ENCODE assay signal across 9 mouse cellular contexts in the genomic region with DNA sequence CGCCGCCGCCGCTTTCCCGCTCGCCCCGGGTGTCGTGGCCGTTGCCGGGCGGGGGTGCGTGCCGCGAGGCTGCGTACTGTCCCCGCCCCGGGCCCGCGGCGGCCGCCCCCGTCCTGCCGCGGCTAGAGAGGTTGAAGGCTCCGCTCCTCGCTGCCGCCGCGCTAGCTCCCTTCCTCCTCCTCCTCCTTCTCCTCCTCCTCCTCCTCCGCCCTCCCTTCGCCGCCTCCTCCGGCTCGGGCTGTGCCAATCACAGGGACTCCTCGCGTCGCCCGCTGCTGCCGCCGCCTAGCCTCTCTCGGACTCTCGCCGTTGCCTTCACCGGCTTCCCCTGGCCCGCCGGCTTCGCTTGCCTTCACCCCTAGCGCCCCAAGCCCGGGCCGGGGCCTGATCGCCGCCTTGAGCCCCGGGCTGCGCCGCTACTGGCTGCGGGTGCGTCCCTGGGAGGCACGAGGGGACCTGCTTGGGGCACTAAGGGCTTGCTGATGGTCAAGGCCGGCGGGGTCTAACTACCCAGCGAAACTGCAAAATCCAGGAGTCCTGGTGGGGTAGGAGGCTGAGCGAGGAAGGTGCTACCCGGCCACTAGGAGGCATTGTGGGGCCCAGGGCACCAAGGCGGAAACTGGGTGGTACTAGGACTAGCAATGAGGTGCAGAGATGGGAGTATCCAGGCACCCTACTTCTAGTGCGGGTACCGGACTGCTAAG. TPM values are rescaled to one million over a fixed set of nuclear protein-coding genes. Genes with fewer than 3 reads are reported as not detected.
DNase-seq lines count a peak whose midpoint lies in the region; ATAC-seq and TF ChIP-seq lines count a peak whose summit lies in the region.
"Had no signal": no experiment of that assay in that cellular context is flagged by ENCODE, and none has a peak within 500 bp of the region (broad histone marks: within the 10 kb centered on the region; RNA-seq: fewer than 3 reads in every experiment).

Gene Slco3a1 (minus strand): TSS at position 173 of the 704 bp plus-strand sequence.

- TF ChIP-seq CTCF in C2C12 (IDR thresholded peaks at IDR 0.05; ENCODE audit: control insufficient read depth, insufficient read depth, insufficient read length) = peak; percentile 87
- TF ChIP-seq CTCF in liver, embryonic 14.5 days (IDR thresholded peaks at IDR 0.05; ENCODE audit: low read depth) = peak; percentile 54

- no peaks in the 10 kb centered on the region for H3K4me1 ChIP-seq in brown adipose tissue, adult 24 weeks (ENCODE audit: control insufficient read depth, insufficient read depth, insufficient read length, low read length)
- H3K4me1 ChIP-seq in forebrain, embryonic 12.5 days = peaks cover 15% of the 10 kb centered on the region
- peaks cover 15% of the 10 kb centered on the region for H3K4me1 ChIP-seq in heart, embryonic 16.5 days (ENCODE audit: control insufficient read depth, insufficient read depth, low read length)
- no peaks in the 10 kb centered on the region; a peak in 1 of 4 replicates for H3K4me1 ChIP-seq in liver, embryonic 14.5 days (replicated peaks; ENCODE audit: control insufficient read depth in 2 of 2, insufficient read depth in 2 of 2, low read length in 1 of 2)
- H3K4me1 ChIP-seq in stomach, embryonic 16.5 days (ENCODE audit: control insufficient read depth, insufficient read depth, low read length) = 0 out of 2 replicates have a peak, but pooled peaks cover 2% of the 10 kb centered on the region

- DNase-seq in kidney, postnatal 36 days = peak; percentile 87 to 88
- DNase-seq in liver, embryonic 14.5 days (ENCODE audit: low read depth in 3 of 3, low spot score in 3 of 3) = no peak
- peak; percentile 85 for DNase-seq in neural tube, embryonic 10.5 days (ENCODE audit: extremely low spot score, low spot score)

- peak within 1 kb of the TSS; percentile 32 for H3K4me3 ChIP-seq in C2C12 (ENCODE audit: insufficient read depth, poor library complexity, severe bottlenecking)
- peak within 1 kb of the TSS; percentile 73 for H3K4me3 ChIP-seq in brown adipose tissue, adult 24 weeks (ENCODE audit: insufficient read depth, low read depth, low read length)
- H3K4me3 ChIP-seq in forebrain, embryonic 12.5 days (replicated peaks) = peak within 1 kb of the TSS; percentile 74
- peak within 1 kb of the TSS; percentile 75 for H3K4me3 ChIP-seq in heart, embryonic 16.5 days (ENCODE audit: low read length)
- peak within 1 kb of the TSS; percentile 38 to 55 for H3K4me3 ChIP-seq in liver, embryonic 14.5 days (ENCODE audit: insufficient read depth in 1 of 2, low read depth in 2 of 2, low read length in 2 of 2)
- H3K4me3 ChIP-seq in stomach, embryonic 16.5 days (replicated peaks; ENCODE audit: low read length) = peak within 1 kb of the TSS; percentile 75

- H3ac ChIP-seq in C2C12 (ENCODE audit: control insufficient read depth, insufficient read length, low read depth) = peak within 1 kb of the TSS; percentile 73

- H3K4me2 ChIP-seq in forebrain, embryonic 12.5 days = peak within 1 kb of the TSS; percentile 91
- H3K4me2 ChIP-seq in heart, embryonic 16.5 days (ENCODE audit: low read depth, low read length) = peak within 1 kb of the TSS; percentile 99
- H3K4me2 ChIP-seq in liver, embryonic 14.5 days (ENCODE audit: low read depth) = peak within 1 kb of the TSS; percentile 67
- H3K4me2 ChIP-seq in stomach, embryonic 16.5 days (ENCODE audit: low read depth, low read length) = peak within 1 kb of the TSS; percentile 99

- peaks cover 24% of the 10 kb centered on the region for H3K79me2 ChIP-seq in C2C12 (ENCODE audit: control insufficient read depth, insufficient read depth)

- H3K27ac ChIP-seq in brown adipose tissue, adult 24 weeks (replicated peaks; ENCODE audit: low read depth, low read length) = peak within 1 kb of the TSS; percentile 32; the same call in 1 of the 2 replicates
- peak within 1 kb of the TSS; percentile 85 for H3K27ac ChIP-seq in forebrain, embryonic 12.5 days
- peak within 1 kb of the TSS; percentile 60 for H3K27ac ChIP-seq in heart, embryonic 16.5 days (ENCODE audit: low read length)
- no peak within 1 kb of the TSS for H3K27ac ChIP-seq in liver, embryonic 14.5 days
- peak within 1 kb of the TSS; percentile 16 for H3K27ac ChIP-seq in stomach, embryonic 16.5 days (ENCODE audit: low read length)

- H3K79me3 ChIP-seq in C2C12 (ENCODE audit: low read depth) = no peaks in the 10 kb centered on the region

- no peaks in the 10 kb centered on the region for H3K9me3 ChIP-seq in forebrain, embryonic 12.5 days
- H3K9me3 ChIP-seq in heart, embryonic 16.5 days (replicated peaks; ENCODE audit: control insufficient read depth, low read length) = no peaks in the 10 kb centered on the region
- no peaks in the 10 kb centered on the region for H3K9me3 ChIP-seq in liver, embryonic 14.5 days (ENCODE audit: control insufficient read depth, low read length)
- H3K9me3 ChIP-seq in stomach, embryonic 16.5 days (replicated peaks; ENCODE audit: control insufficient read depth, low read length) = no peaks in the 10 kb centered on the region

- no peaks in the 10 kb centered on the region for H3K27me3 ChIP-seq in C2C12 (ENCODE audit: control insufficient read depth, insufficient read depth, insufficient read length)
- peaks cover 37% of the 10 kb centered on the region for H3K27me3 ChIP-seq in forebrain, embryonic 12.5 days
- H3K27me3 ChIP-seq in heart, embryonic 16.5 days (ENCODE audit: control insufficient read depth, insufficient read depth, low read length) = peaks cover 17% of the 10 kb centered on the region
- peaks cover 35% of the 10 kb centered on the region for H3K27me3 ChIP-seq in liver, embryonic 14.5 days (ENCODE audit: control insufficient read depth, insufficient read depth, low read length)
- 0 out of 2 replicates have a peak, but pooled peaks cover 4% of the 10 kb centered on the region for H3K27me3 ChIP-seq in stomach, embryonic 16.5 days (ENCODE audit: control insufficient read depth, insufficient read depth, low read length)

- TF ChIP-seq EP300 in liver, embryonic 14.5 days (IDR thresholded peaks at IDR 0.05; ENCODE audit: low read depth) = no peak

- peak; percentile 91 for ATAC-seq in forebrain, embryonic 12.5 days (ENCODE audit: low FRiP score)
- peak; percentile 74 for ATAC-seq in heart, embryonic 16.5 days (replicated peaks; ENCODE audit: extremely low read depth, insufficient read depth, low FRiP score)
- peak; percentile 70 for ATAC-seq in liver, embryonic 14.5 days (ENCODE audit: insufficient read depth)
- peak; percentile 79 for ATAC-seq in stomach, embryonic 16.5 days (ENCODE audit: insufficient read depth, low FRiP score)

- WGBS in forebrain, embryonic 12.5 days = 1% methylated on average over 62 of the region's 66 CpGs
- 2% methylated on average over 59 of the region's 66 CpGs for WGBS in heart, embryonic 16.5 days
- WGBS in liver, embryonic 14.5 days (ENCODE audit: insufficient replicate concordance) = under 1% methylated on average over 50 of the region's 66 CpGs
- WGBS in stomach, embryonic 16.5 days = 1% methylated on average over 58 of the region's 66 CpGs

- H3K9ac ChIP-seq in forebrain, embryonic 12.5 days = peak within 1 kb of the TSS; percentile 81
- H3K9ac ChIP-seq in heart, embryonic 16.5 days (ENCODE audit: low read length) = peak within 1 kb of the TSS; percentile 82
- no peak within 1 kb of the TSS for H3K9ac ChIP-seq in liver, embryonic 14.5 days (replicated peaks)
- peak within 1 kb of the TSS; percentile 80 for H3K9ac ChIP-seq in stomach, embryonic 16.5 days (ENCODE audit: low read length)

- no peaks in the 10 kb centered on the region for H3K36me3 ChIP-seq in C2C12 (ENCODE audit: control insufficient read depth, insufficient read depth)
- no peaks in the 10 kb centered on the region for H3K36me3 ChIP-seq in forebrain, embryonic 12.5 days (replicated peaks)
- no peaks in the 10 kb centered on the region for H3K36me3 ChIP-seq in heart, embryonic 16.5 days (ENCODE audit: control insufficient read depth, insufficient read depth)
- no peaks in the 10 kb centered on the region for H3K36me3 ChIP-seq in liver, embryonic 14.5 days (replicated peaks; ENCODE audit: control insufficient read depth, insufficient read depth, low read depth)
- no peaks in the 10 kb centered on the region for H3K36me3 ChIP-seq in stomach, embryonic 16.5 days (ENCODE audit: control insufficient read depth, insufficient read depth, low read length)
- H3K36me3 ChIP-seq: G1E had no signal

TF ChIP-seq in C2C12, 6 proteins besides CTCF, POLR2A, EP300 and RAD21:
- TF ChIP-seq MAX (IDR thresholded peaks at IDR 0.05) = no peak
- no peak for TF ChIP-seq FOSL1 (IDR thresholded peaks at IDR 0.05; ENCODE audit: insufficient read depth, low read length, poor library complexity, severe bottlenecking)
- no peak for TF ChIP-seq USF1 (IDR thresholded peaks at IDR 0.05; ENCODE audit: low read depth)
- TF ChIP-seq MYOG (IDR thresholded peaks at IDR 0.05; ENCODE audit: control insufficient read depth, extremely low read depth, insufficient read length) = no peak
- TF ChIP-seq CEBPB (IDR thresholded peaks at IDR 0.05; ENCODE audit: low read depth) = no peak
- no peak for TF ChIP-seq MYOD1 (IDR thresholded peaks at IDR 0.05; ENCODE audit: control insufficient read depth, insufficient read length, low read depth)

RNA-seq across cellular contexts. Expression of gene Slco3a1, which starts in this region (rescaled TPM):
- polyA plus RNA-seq in C2C12 (2012; fragmentation: generic; extraction: Trizol) = 15.1 TPM
- polyA plus RNA-seq in brown adipose tissue, adult 24 weeks (2012; ENCODE audit: insufficient read depth, insufficient read length, missing spikeins) = 2.3 TPM in 2 replicates
- polyA plus RNA-seq in forebrain, embryonic 12.5 days (2016; fragmentation: Nextera tagmentation; extraction: Ambion mirVana) = 12.0 and 13.7 TPM in 2 replicates
- 15.3 and 15.8 TPM in 2 replicates for polyA plus RNA-seq in heart, embryonic 16.5 days (2015; fragmentation: Nextera tagmentation; extraction: Ambion mirVana)
- polyA plus RNA-seq in liver, embryonic 14.5 days (2012; rRNA removed) = 0.69 TPM in 2 replicates
- polyA plus RNA-seq in liver, embryonic 14.5 days (2014; fragmentation: Nextera tagmentation; extraction: Ambion mirVana) = 0.75 and 1.1 TPM in 2 replicates
- polyA plus RNA-seq in stomach, embryonic 16.5 days (2015; fragmentation: Nextera tagmentation; extraction: Ambion mirVana) = 9.1 and 10.7 TPM in 2 replicates
- polyA plus RNA-seq: G1E had no signal

Comparison
In these comparisons a context has a peak if more than half of its experiments do, and no peak if none do; other contexts are left out.
1. DNase-seq: peak in kidney, postnatal 36 days (2 of 2) and neural tube, embryonic 10.5 days (single experiment); none in liver, embryonic 14.5 days (0 of 3).
2. Peak in every context shown above with its lines, with median percentiles within 50 percentile points of each other: H3K4me3 ChIP-seq, ATAC-seq and H3K4me2 ChIP-seq.